Mouse (Mus musculus) limb, embryonic 11.5 days (tissue): ENCODE measurements around the gene Nlrc5. TPM values are rescaled to one million over a fixed set of nuclear protein-coding genes. Genes with fewer than 3 reads are reported as not detected.

Source experiments
- ATAC-seq: fragments of 200-750 bp; cut with Nextera tagmentation; 2 replicates; pipeline ENCODE4 v1.8.0; 2017; ENCODE audit warnings: low read depth; ENCODE audit not compliant: insufficient number of reproducible peaks, low FRiP score, low TSS enrichment
- DNase-seq: peaks from one replicate; pipeline ENCODE4 v3.0.0-alpha.2; 2015; ENCODE audit warnings: low spot score
- H3K27ac ChIP-seq: fragments of 300-500 bp; sonication (generic); replicated peaks from 2 replicates; pipeline ENCODE4 v1.5.1; 2014; ENCODE audit warnings: low read depth, mild to moderate bottlenecking, low read length
- H3K27me3 ChIP-seq: fragments of 300-500 bp; sonication (generic); 2 replicates; pipeline ENCODE4 v1.6.1; 2014; ENCODE audit warnings: mild to moderate bottlenecking, low read length, mixed read lengths; ENCODE audit not compliant: control insufficient read depth, insufficient read depth
- H3K36me3 ChIP-seq: fragments of 300-500 bp; sonication (generic); 2 replicates; pipeline ENCODE4 v1.6.1; 2014; ENCODE audit warnings: mild to moderate bottlenecking, low read length, moderate library complexity, mixed read lengths; ENCODE audit not compliant: control insufficient read depth, insufficient read depth
- H3K4me1 ChIP-seq: fragments of 300-500 bp; sonication (generic); 2 replicates; pipeline ENCODE4 v1.6.1; 2014; ENCODE audit warnings: low read length, mixed read lengths; ENCODE audit not compliant: control insufficient read depth, insufficient read depth
- H3K4me2 ChIP-seq: fragments of 300-500 bp; sonication (generic); 2 replicates; pipeline ENCODE4 v1.6.1; 2014; ENCODE audit warnings: low read depth, mild to moderate bottlenecking, moderate library complexity; ENCODE audit not compliant: severe bottlenecking
- H3K4me3 ChIP-seq: fragments of 300-500 bp; sonication (generic); 2 replicates; pipeline ENCODE4 v1.5.1; 2014; ENCODE audit warnings: low read depth, low read length
- H3K9ac ChIP-seq: fragments of 300-500 bp; sonication (generic); 2 replicates; pipeline ENCODE4 v1.6.1; 2014; ENCODE audit warnings: mild to moderate bottlenecking, low read length
- H3K9me3 ChIP-seq: fragments of 300-500 bp; sonication (generic); 2 replicates; pipeline ENCODE4 v1.6.1; 2016; ENCODE audit warnings: low read length; ENCODE audit not compliant: control insufficient read depth
- WGBS: fragments of 180-500 bp; shearing (Covaris S2); extraction: QIAGEN DNeasy Blood & Tissue Kit; methylation state at CpG from one replicate; pipeline ENCODE4 v1.1.7; 2014; 5-methylcytosine and 5-hydroxymethylcytosine counted together
- polyA plus RNA-seq: library from polyadenylated mRNA; unstranded; fragments of >200 nt; fragmentation: Nextera tagmentation; extraction: Ambion mirVana; gene quantifications from 2 replicates; pipeline ENCODE4 v1.2.1, GENCODE M21; 2014

Nlrc5 gene
- polyA plus RNA-seq, 1 experiment from 2014 or later = 0.24 TPM

- H3K27me3 ChIP-seq = peaks cover 7% of the 10 kb centered on the region; the same call in 1 of the 2 replicates
- DNase-seq (no peak), ATAC-seq (no peak)
- H3K36me3 ChIP-seq = no peaks in the 10 kb centered on the region
- WGBS = 78% methylated on average over 7 of the region's 7 CpGs
- no peak overlapping the region for H3K4me2 ChIP-seq
- no peaks in the 10 kb centered on the region for H3K4me1 ChIP-seq
- no peaks in the 10 kb centered on the region for H3K9me3 ChIP-seq
- H3K4me3 ChIP-seq = no peak overlapping the region
- H3K9ac ChIP-seq = no peak overlapping the region
- no peak overlapping the region for H3K27ac ChIP-seq
These were observed 4.8 kb upstream of the Nlrc5 start for GRCm38 (mm10) chr8:94429376-94429775.

GRCm38 (mm10) chr8:94432212-94432611, 1.9 kb upstream of the Nlrc5 start:
- Histone ChIP-seq H3K27me3 (peaks cover 7% of the 10 kb centered on the region; the same call in 1 of the 2 replicates), H3K4me1 (no peaks in the 10 kb centered on the region), H3K27ac (no peak overlapping the region), H3K4me3 (no peak overlapping the region), H3K4me2 (no peak overlapping the region), H3K9me3 (no peaks in the 10 kb centered on the region), H3K36me3 (no peaks in the 10 kb centered on the region), H3K9ac (no peak overlapping the region)
- 80% methylated on average over 3 of the region's 3 CpGs for WGBS
- ATAC-seq (no peak), DNase-seq (no peak)

DNA sequence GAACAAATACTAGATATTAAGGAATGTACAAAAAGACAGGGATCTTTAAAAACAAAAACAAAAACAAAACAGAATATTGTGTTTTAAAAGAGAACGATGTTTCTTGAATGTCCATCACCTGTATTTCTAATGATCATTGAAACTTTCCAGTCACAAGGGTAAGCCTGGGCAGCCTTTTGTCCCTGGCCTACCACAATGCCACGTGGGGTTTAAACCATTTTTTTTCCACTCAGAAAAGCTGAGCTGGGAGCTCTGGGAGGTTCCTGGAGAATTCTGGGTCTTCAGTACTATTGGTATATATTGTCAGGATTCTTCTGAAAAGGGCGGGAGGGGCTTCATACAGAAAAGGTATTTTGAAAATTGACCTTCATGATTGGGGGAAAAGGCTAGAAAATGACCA, 802 bp downstream of the Nlrc5 start:
- Histone ChIP-seq H3K27me3 (peaks cover 7% of the 10 kb centered on the region; the same call in 1 of the 2 replicates), H3K27ac (no peak overlapping the region), H3K36me3 (no peaks in the 10 kb centered on the region), H3K9ac (no peak overlapping the region), H3K9me3 (no peaks in the 10 kb centered on the region), H3K4me1 (no peaks in the 10 kb centered on the region), H3K4me3 (no peak overlapping the region), H3K4me2 (no peak overlapping the region)
- 78% methylated on average over 3 of the region's 3 CpGs for WGBS
- no peak for ATAC-seq
- no peak for DNase-seq

DNA sequence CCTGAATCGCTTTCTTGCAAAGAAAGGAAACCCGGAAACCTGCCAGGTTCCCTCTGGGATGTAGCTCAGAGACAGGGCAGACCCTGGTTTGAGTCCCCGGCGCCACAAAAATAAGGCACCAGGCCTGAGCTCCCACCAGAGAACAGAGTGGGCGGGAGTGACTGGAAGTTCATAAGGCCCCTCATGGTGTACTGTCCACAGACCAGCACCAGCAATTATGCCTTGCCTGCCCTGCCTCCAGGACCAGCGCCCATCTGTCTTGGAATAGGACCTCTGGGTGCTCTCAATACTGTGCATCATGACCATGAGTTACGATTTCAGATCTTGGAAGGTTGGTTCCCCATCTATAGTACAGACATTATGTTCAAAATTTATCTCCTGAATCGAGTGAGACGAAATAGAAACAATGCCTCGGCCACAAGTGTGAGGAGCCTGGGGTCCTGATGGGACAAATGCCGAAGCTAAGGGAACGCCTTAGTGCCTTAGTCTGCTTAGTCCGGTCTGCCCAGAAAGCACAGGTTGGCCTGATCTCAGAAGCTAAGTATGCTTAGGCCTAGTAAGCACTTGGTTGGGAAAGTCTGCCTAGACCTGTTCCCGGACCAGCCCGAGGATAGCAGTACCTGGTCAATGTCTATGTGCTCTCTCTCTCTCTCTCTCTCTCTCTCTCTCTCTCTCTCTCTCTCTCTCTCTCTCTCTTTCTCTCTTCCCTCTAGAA, 1.4 kb downstream of the Nlrc5 start:
- DNase-seq (no peak), ATAC-seq (no peak)
- WGBS = 87% methylated on average over 15 of the region's 15 CpGs
- Histone ChIP-seq H3K9me3 (no peaks in the 10 kb centered on the region), H3K9ac (no peak overlapping the region), H3K36me3 (no peaks in the 10 kb centered on the region), H3K4me2 (no peak overlapping the region), H3K27me3 (peaks cover 7% of the 10 kb centered on the region; the same call in 1 of the 2 replicates), H3K27ac (no peak overlapping the region), H3K4me1 (no peaks in the 10 kb centered on the region), H3K4me3 (no peak overlapping the region)

GRCm38 (mm10) chr8:94436112-94436572, 2.0 kb downstream of the Nlrc5 start:
- DNase-seq = no peak
- ATAC-seq = no peak
- Histone ChIP-seq H3K4me3 (no peak overlapping the region), H3K4me1 (no peaks in the 10 kb centered on the region), H3K4me2 (no peak overlapping the region), H3K27me3 (peaks cover 7% of the 10 kb centered on the region; the same call in 1 of the 2 replicates), H3K36me3 (no peaks in the 10 kb centered on the region), H3K9me3 (no peaks in the 10 kb centered on the region), H3K9ac (no peak overlapping the region), H3K27ac (no peak overlapping the region)
- 94% methylated on average over 5 of the region's 5 CpGs for WGBS

- peaks cover 7% of the 10 kb centered on the region; the same call in 1 of the 2 replicates for H3K27me3 ChIP-seq
- no peak overlapping the region for H3K4me3 ChIP-seq
- no peaks in the 10 kb centered on the region for H3K4me1 ChIP-seq
- no peak overlapping the region for H3K4me2 ChIP-seq
- DNase-seq = no peak
- no peak overlapping the region for H3K27ac ChIP-seq
- H3K9me3 ChIP-seq = no peaks in the 10 kb centered on the region
- no peaks in the 10 kb centered on the region for H3K36me3 ChIP-seq
- no peak overlapping the region for H3K9ac ChIP-seq
- WGBS = 76% methylated on average over 3 of the region's 3 CpGs
- ATAC-seq = no peak
These were observed 2.7 kb downstream of the Nlrc5 start for GRCm38 (mm10) chr8:94436900-94437299.

DNA sequence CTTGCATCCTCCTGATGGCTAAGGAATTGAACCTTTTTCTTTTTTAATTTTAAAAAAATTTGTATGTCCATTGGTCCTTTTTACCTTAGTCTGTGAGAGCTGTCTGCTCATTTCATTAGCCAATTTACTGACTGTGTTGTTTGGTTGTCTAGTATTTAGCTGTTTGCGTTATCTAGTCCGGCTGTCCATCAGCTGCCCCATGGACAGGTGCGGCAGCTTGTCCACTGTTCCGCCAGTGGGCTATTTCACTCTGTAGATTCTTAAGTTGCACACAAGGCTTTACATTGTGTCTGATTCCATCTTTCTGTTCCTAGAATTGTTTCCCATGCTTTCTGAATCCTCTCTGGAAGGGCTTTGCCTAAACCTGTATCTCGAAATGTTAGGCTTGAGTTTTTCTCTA, 4.5 kb downstream of the Nlrc5 start:
- H3K4me1 ChIP-seq = no peaks in the 10 kb centered on the region
- no peaks in the 10 kb centered on the region for H3K9me3 ChIP-seq
- peaks cover 3% of the 10 kb centered on the region; the same call in 1 of the 2 replicates for H3K27me3 ChIP-seq
- no peak overlapping the region for H3K4me2 ChIP-seq
- WGBS = 94% methylated on average over 5 of the region's 5 CpGs
- no peak overlapping the region for H3K4me3 ChIP-seq
- H3K27ac ChIP-seq = no peak overlapping the region
- no peak for DNase-seq
- H3K36me3 ChIP-seq = no peaks in the 10 kb centered on the region
- no peak overlapping the region for H3K9ac ChIP-seq
- no peak for ATAC-seq

- Histone ChIP-seq H3K4me3 (no peak overlapping the region), H3K4me1 (no peaks in the 10 kb centered on the region), H3K36me3 (no peaks in the 10 kb centered on the region)
These were observed 5.5 kb downstream of the Nlrc5 start for GRCm38 (mm10) chr8:94439691-94440090.

DNA sequence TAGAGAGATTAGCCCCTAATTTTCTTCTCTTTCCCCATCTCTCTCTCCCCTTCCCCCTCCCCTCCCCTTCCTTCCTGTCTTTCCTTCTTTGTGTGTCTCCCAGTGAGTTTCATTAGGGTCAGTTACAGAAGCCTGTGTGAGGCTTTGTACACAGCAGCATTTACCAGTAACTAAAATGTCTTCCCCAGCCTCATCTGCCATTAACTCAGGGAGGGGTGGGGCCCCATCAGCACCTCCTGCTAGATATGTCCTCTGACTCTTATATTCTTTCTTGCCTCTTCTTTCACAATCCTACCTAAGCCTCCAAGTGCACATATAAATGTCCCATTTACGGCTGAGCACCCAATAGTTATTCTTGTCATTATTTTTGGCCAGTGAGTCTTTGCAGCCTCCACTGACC, 6.2 kb downstream of the Nlrc5 start:
- Histone ChIP-seq H3K36me3 (no peaks in the 10 kb centered on the region), H3K27ac (no peak overlapping the region), H3K27me3 (no peaks in the 10 kb centered on the region), H3K9ac (no peak overlapping the region), H3K4me2 (no peak overlapping the region), H3K4me3 (no peak overlapping the region), H3K9me3 (no peaks in the 10 kb centered on the region), H3K4me1 (no peaks in the 10 kb centered on the region)
- 97% methylated on average over 1 of the region's 1 CpGs for WGBS
- no peak for ATAC-seq
- no peak for DNase-seq

More at GRCm38 (mm10) chr8:94439691-94440090, 5.5 kb downstream of the Nlrc5 start:
- Histone ChIP-seq H3K9ac (no peak overlapping the region), H3K4me2 (no peak overlapping the region), H3K27me3 (no peaks in the 10 kb centered on the region), H3K9me3 (no peaks in the 10 kb centered on the region), H3K27ac (no peak overlapping the region)
- DNase-seq (no peak), ATAC-seq (no peak)
